Mouse (Mus musculus): ENCODE data around the gene Herpud1. TPM values are rescaled to one million over a fixed set of nuclear protein-coding genes. Genes with fewer than 3 reads are reported as not detected.
"Not testable (repeated sequence)": the region's sequence is repeated elsewhere in the genome, so short reads cannot be mapped to it uniquely, and the experiment has no call there.

Herpud1 gene
- total RNA-seq, 2 experiments from 2014 or later, result 72.2 to 82.2 TPM

DNA sequence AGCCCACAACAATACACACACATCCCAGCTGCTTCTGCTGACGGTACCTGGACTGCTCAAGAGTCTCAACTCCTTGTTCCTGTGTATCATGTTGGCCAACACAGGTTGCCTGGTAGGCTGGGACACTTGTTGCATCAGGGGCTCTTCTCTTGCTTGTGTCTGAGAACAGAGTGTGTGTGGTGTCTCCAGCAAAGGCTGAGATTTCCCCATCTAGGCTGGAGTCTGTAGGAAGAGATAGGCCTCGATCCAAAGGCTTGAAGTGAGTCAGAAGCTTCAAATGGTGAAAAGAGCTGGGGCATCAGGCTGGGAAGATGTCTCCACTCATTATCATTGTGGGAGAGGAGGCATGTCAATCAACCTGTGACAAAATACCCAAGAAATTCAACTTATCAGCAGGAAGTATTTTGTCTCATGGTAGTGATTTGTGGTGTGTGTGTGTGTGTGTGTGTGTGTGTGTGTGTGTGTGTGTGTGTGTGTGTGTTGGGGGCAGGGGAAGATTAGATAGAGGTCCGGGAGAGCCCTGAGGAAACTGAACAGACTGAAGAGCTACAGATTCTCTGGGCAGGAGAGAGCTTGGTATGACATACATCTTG lies 13.2 kb downstream of the Herpud1 start:
- no peak for DNase-seq (ENCODE audit: low spot score in 2 of 2)

DNA sequence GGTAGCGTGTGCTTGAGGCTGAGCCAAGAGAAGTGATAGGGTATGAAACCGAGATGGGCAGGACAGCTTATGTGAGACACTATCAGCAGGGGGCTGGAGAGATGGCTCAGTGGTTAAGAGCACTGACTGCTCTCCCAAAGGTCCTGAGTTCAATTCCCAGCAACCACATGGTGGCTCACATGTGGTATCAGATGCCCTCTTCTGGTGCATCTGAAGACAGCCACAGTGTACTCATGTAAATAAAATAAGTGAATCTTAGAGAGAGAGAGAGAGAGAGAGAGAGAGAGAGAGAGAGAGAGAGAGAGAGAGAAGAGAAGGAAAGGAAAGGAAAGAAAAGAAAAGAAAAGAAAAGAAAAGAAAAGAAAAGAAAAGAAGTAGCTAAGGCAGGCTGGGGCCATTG lies 13.7 kb downstream of the Herpud1 start:
- not testable (repeated sequence) for DNase-seq (ENCODE audit: low spot score in 2 of 2)

DNA sequence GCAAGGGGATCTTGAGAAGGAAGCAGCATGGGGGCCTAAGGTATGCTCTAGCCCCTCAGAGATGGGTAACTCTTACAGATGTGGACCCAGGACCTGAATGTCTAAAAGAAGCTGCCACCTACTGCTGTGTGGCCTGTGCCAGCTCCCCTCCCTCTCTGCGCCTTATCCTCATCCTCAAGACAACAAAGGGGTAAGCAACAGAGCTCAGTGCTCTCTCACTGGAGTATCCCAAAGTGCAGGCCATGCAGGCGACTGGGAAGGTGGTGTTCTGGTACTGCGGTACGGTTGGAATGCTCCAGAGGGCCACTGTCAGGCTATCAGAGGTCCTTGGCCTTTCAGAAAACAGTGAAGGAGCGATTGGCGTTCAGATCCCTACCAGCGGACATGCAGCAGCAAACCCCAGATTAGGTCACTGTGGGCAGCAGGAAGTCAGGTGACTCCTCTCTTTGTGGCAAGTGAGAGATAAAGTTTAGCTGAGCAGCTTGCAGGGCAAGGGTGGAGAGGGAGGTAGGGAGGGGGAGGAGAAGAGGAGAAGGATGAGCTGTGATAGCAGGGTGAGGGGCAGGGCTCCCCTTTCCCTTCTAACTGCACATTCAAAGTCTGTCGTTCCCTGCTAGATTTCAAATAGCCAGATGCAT lies 22.3 kb downstream of the Herpud1 start:
- DNase-seq (ENCODE audit: low spot score in 2 of 2), result no peak

DNA sequence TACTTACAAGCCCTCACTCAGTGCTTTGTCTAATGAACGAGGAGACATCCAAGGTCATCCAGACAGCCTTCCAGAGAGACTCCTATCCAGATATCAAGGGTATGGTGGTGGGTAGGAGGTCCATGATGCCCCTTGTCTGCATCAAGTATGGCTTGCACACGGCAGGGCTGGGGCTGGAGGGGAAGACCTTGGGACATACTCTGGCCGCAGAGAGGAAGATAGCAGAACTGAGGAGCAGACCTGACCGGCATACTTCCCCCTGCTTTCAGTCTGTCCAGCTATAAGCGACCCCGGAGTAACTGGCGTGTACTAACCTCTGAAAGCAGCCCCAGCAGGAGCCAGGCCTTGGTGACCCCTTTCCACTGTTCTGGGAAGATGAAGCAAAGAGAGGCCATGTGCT lies 23.3 kb downstream of the Herpud1 start:
- DNase-seq (ENCODE audit: low spot score in 2 of 2), result no peak

DNA sequence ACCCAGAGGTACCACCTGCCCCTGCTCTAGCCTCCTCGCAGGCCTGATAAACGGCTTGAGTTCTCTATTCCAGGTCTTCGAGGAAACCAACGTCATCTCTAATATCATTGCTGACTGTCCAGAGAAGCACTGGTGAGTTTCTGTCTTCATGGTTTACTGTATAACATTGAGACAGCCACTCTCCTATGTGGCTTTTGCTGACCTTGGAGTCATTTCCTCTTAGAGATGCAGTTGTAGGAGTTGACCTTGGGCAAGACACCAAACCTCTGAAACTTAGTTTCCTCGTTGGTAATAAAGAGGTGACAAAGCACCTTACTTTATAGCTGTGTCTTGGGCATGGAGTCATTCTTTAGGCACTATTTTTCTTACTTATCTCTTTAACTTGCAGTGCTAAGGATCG lies 26.3 kb downstream of the Herpud1 start:
- DNase-seq (ENCODE audit: low spot score in 2 of 2), result no peak

DNA sequence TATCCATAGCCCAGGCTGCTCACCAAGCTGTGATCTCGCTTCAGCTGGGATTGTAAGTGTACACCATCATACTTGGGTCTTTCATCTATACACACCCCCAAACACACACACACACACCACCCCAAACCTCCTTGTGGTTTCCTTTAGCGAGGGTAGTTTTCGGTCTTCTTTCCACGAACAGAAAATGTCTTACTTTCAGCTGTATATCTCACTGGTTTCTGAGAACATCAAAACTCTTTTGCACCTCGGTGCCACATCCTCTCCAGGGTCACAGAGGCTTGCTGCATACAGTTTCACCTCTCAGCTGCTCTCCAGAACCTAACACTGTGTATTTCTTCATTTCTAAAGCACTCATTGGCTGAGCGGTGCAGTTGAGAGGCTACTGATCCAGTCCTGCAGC lies 27.3 kb downstream of the Herpud1 start:
- no peak for DNase-seq (ENCODE audit: low spot score in 2 of 2)

DNA sequence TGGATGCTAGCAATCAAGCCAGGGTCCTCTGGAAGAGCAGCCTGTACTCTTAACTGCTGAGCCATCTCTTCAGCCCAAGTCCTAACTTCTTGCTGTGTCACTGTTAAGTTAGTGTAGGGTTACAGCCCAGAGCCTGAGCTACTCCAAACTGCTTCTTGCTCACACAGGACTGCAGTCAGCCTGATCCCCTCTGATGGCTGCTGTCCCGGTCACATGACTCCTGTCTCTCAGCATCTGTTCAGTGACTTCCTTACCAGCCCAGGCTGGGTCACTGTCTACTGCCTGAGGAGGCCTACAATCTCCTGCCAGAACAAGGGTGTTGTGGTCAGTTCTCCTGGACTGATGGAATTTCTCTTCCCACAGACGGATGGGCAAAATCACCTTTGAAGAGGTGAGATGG lies 29.0 kb downstream of the Herpud1 start:
- DNase-seq (ENCODE audit: low spot score in 2 of 2), result no peak

DNA sequence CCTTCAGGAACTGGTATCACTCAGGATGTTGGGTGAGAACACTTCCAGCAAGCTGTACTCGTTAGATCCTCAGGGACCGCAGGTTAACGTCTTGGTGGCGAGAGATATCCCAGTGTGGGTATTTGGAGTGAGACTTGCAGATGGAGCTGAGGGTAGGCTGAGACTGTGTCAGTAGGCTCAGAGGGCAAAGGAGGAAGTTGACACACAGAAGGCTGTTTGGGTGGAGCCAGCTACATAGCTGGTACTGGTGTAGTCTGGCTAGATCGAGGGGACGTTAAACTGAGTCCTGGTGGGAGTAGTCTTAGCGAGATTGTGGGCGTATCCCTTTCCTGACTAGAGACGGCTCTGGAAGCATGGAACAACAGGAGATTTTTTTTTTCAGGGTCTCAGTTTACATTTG lies 31.8 kb downstream of the Herpud1 start:
- no peak for DNase-seq (ENCODE audit: low spot score in 2 of 2)

DNA sequence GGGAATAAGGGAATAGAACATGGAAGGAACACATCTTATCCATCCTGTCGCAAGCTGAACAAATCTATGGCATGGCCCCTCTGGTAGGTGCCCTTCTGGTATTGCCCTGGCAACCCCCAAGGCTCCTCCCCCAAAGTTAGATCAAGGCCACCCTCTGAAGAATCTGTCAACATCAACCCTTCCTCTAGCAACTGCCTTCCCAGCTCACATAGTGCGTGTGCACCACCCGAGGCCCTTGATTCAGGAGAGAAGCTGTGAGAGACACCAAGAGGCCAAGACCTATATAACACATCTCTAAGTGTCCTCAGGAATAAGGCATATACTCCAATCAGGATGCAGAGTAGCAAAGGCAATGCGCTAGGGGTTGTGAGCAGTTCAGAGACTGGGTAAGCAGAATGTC lies 36.0 kb downstream of the Herpud1 start:
- no peak for DNase-seq (ENCODE audit: low spot score in 2 of 2)

DNA sequence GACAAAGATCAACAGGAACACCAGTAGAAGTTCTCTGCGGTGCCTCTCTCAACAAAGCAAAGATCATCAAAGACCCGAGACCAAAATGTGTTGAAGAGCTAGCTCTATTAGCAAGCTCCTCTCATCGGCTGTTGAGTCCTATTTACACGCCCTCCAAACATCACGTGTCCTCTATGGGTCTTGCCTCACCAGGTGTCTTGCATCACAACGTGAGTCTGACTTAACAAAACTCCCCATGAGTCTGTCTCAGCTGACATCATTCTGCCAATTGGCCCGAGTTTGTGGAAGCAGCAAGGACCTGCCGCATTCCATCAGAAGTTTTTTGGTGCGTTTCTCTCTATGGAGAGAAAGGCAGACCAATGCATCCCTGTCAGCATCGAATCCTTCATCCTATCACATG lies 41.7 kb downstream of the Herpud1 start:
- DNase-seq (ENCODE audit: low spot score in 2 of 2), result no peak

DNA sequence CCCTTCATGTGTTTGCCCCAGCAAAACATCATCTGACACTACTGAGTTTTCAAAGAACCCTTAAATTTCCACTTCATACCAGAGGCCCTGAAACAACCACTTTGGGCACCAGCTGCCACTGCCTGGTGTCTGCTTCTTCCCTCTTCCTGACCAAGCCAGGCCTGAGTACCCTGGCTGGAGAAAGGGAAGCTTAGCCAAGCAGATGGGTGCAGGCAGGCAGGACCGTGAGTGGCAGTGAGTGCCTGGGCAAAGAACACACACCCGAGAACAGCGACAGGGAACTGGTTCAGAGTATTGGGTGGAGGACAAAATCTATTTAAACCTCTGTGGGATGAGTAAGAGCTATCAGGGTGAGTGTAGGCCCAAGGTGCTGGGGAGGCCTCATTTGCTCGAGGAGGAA lies 42.2 kb downstream of the Herpud1 start:
- DNase-seq (ENCODE audit: low spot score in 2 of 2), result no peak

DNA sequence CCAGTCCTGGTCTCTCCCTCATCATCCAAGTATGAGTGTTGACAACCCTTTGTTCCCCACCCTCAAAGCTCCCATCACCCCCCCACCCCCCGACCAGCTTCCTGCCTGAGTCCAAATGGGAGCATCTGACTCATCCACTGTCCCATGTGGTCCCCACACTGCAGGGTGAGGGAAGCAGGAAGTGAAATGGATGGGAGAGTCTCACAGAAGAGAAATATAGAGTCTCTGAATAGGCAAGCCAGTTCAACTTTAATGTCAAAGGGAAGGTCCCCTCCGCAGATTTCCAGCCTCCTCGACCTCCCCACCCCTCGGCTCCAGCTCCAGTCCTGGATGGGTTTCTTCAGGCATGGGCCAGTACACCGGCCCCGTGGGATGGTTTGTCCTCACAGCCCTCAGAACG lies 43.1 kb downstream of the Herpud1 start:
- no peak for DNase-seq (ENCODE audit: low spot score in 2 of 2)

DNA sequence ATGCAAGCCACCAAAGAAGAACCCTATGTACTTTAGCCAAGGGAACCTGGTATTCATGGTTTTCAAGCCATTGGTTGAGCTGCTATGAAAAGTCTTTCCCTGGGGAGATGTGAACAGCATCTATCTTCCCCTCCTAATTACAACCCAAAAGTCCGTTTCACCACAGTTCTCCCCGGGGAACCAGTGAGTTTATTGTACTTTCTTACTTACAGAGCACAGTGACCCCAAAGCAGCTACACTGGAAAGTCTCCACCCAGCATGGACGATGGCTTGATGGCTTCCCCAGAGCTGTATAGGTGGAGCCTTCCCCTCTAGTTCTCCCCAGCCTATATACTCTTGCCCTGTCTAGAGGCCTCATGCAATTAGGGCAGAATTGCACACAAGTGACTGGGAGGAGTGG lies 46.0 kb downstream of the Herpud1 start:
- DNase-seq (ENCODE audit: low spot score in 2 of 2), result no peak

DNA sequence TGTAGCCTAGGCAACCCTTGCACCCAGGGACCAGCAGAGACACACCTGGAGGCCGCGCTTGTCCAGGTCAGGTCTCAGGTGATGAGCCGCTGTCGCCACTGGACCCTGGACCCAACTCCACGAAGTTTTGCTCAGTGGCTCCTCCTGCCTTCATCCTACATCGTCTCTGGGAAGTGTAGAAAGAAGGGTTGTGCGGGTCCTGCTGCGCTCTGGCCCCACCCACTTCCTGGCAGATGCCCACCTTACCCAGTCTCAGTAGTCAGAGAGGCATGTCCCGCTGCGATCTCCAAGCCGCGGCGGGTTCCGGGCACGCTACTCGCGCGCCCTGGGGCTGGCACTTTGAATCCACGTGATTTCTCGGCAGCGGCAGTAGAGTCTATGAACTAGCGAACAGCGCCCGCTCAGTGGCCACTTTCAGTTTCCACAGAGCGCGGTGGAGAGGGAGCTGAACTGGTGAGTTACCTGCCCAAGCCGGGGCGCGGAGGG lies 47.8 kb downstream of the Herpud1 start, which contains the start of gene Nlrc5:
Gene Nlrc5, plus strand, starts transcription at position 376 of the 486 bp plus-strand sequence.
- peak; percentile 25 to 59 for DNase-seq (ENCODE audit: low spot score in 2 of 2)

DNA sequence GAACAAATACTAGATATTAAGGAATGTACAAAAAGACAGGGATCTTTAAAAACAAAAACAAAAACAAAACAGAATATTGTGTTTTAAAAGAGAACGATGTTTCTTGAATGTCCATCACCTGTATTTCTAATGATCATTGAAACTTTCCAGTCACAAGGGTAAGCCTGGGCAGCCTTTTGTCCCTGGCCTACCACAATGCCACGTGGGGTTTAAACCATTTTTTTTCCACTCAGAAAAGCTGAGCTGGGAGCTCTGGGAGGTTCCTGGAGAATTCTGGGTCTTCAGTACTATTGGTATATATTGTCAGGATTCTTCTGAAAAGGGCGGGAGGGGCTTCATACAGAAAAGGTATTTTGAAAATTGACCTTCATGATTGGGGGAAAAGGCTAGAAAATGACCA lies 48.7 kb downstream of the Herpud1 start:
- DNase-seq (ENCODE audit: low spot score in 2 of 2), result no peak

DNA sequence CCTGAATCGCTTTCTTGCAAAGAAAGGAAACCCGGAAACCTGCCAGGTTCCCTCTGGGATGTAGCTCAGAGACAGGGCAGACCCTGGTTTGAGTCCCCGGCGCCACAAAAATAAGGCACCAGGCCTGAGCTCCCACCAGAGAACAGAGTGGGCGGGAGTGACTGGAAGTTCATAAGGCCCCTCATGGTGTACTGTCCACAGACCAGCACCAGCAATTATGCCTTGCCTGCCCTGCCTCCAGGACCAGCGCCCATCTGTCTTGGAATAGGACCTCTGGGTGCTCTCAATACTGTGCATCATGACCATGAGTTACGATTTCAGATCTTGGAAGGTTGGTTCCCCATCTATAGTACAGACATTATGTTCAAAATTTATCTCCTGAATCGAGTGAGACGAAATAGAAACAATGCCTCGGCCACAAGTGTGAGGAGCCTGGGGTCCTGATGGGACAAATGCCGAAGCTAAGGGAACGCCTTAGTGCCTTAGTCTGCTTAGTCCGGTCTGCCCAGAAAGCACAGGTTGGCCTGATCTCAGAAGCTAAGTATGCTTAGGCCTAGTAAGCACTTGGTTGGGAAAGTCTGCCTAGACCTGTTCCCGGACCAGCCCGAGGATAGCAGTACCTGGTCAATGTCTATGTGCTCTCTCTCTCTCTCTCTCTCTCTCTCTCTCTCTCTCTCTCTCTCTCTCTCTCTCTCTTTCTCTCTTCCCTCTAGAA lies 49.3 kb downstream of the Herpud1 start:
- no peak for DNase-seq (ENCODE audit: low spot score in 2 of 2)

DNA sequence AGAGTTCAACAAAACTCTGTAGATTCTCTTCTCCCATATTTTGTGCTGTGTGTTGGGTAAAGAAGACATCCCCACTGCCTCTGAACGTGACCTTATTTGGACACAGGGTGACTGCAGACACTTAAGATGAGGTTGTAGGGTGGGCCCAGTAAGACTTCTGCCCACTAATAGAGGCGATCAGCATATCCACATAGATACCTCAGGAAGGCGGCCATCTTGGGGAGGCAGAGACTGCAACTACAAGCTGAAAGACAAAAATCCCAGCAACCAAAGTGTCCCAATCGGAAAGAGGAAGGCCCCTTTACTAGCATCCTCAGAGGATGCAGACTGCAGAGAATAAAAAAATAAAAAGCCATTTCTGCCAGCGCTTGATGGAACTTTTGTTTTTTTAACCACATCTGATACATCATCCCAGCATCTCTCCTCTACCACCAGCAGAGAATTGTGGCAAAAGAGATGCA lies 49.9 kb downstream of the Herpud1 start:
- DNase-seq (ENCODE audit: low spot score in 2 of 2), result no peak

DNA sequence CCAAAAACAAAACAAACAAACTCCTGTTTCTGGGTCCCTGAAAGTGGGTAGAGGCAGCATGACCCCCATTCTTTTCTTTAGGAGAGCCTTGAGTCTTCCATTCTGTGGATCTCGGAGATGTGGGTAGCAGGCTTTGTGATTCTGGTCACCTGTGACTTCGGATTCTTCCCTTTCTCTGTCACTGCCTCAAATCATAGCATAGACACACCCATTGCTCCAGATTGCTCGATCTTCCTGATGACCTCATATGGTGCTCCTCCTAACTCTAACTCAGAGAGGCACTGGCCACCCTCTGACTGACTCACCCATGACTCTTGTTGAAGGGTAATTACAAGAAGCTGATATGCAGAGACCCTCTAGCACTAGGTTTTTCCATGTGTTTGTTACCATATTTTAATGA lies 50.7 kb downstream of the Herpud1 start:
- no peak for DNase-seq (ENCODE audit: low spot score in 2 of 2)

DNA sequence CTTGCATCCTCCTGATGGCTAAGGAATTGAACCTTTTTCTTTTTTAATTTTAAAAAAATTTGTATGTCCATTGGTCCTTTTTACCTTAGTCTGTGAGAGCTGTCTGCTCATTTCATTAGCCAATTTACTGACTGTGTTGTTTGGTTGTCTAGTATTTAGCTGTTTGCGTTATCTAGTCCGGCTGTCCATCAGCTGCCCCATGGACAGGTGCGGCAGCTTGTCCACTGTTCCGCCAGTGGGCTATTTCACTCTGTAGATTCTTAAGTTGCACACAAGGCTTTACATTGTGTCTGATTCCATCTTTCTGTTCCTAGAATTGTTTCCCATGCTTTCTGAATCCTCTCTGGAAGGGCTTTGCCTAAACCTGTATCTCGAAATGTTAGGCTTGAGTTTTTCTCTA lies 52.4 kb downstream of the Herpud1 start:
- no peak for DNase-seq (ENCODE audit: low spot score in 2 of 2)

DNA sequence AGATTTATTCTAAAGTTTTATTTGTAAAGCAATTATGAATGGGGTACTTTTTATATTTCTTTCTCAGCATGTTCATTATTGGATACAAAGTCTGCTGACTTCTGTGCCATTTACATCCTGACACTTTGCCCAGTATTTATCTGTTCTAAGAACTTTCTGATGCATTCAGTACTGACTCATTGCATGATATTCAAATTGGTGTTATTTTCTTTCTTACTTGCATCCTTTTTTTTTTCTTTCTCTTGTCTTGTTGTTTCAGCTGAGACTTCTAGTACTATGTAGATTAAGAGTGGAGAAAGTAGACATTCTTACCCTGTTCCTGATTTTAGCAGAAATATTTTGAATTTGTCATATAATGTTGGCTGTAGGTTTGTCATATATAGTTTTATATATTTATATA lies 53.5 kb downstream of the Herpud1 start:
- no peak for DNase-seq (ENCODE audit: low spot score in 2 of 2)

DNA sequence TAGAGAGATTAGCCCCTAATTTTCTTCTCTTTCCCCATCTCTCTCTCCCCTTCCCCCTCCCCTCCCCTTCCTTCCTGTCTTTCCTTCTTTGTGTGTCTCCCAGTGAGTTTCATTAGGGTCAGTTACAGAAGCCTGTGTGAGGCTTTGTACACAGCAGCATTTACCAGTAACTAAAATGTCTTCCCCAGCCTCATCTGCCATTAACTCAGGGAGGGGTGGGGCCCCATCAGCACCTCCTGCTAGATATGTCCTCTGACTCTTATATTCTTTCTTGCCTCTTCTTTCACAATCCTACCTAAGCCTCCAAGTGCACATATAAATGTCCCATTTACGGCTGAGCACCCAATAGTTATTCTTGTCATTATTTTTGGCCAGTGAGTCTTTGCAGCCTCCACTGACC lies 54.2 kb downstream of the Herpud1 start:
- no peak for DNase-seq (ENCODE audit: low spot score in 2 of 2)

DNA sequence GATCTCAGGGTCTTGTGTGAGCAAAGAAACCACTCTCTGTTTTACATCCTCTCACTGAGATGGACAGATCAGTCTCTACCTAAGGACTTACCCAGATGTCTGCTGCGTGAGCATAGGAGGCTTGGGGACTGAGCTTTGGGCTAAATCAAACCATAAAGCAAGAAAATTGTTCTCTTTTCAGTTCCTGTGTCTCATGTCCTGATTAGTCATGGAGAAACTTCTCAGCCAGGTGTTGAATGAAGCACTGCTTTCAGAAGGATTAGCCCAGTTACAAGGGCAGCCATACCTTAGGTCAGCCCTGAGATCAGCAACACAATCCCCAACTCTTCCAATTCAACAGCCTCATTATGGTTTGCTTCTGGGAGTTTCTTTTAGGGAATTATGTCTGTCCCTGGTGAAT lies 55.4 kb downstream of the Herpud1 start:
- DNase-seq (ENCODE audit: low spot score in 2 of 2), result no peak

All from left cerebral cortex, adult 18-20 months (tissue).